Mouse (Mus musculus) cerebellum, postnatal 4 days (tissue): ENCODE data around the gene Trpv4.

Experiments
- DNase-seq, 2 experiments: peaks; one replicate each; pipeline ENCODE4 v3.0.0; 2022; ENCODE audit warnings: low spot score in 2 of 2, mixed read lengths in 1 of 2

Gene Trpv4

GRCm38 (mm10) chr5:114590043-114590913 is 67.9 kb downstream of the Trpv4 start:
- no peak for DNase-seq

GRCm38 (mm10) chr5:114589454-114589853 is 68.8 kb downstream of the Trpv4 start:
- DNase-seq = no peak

- DNase-seq = no peak
Measured at GRCm38 (mm10) chr5:114589026-114589425, 69.2 kb downstream of the Trpv4 start.

- no peak for DNase-seq
Measured at GRCm38 (mm10) chr5:114588416-114588815, 69.8 kb downstream of the Trpv4 start.

GRCm38 (mm10) chr5:114587908-114588307 is 70.3 kb downstream of the Trpv4 start:
- DNase-seq = no peak

GRCm38 (mm10) chr5:114585682-114586081 is 72.5 kb downstream of the Trpv4 start:
- no peak for DNase-seq

GRCm38 (mm10) chr5:114584293-114585104 is 73.7 kb downstream of the Trpv4 start:
- no peak for DNase-seq

GRCm38 (mm10) chr5:114583490-114584175 is 74.6 kb downstream of the Trpv4 start:
- no peak for DNase-seq

GRCm38 (mm10) chr5:114583046-114583445 is 75.2 kb downstream of the Trpv4 start:
- DNase-seq = no peak

- DNase-seq = peak in 1 of 2 experiments; percentile 58
Measured at GRCm38 (mm10) chr5:114581486-114581885, 76.7 kb downstream of the Trpv4 start.

- DNase-seq = no peak
Measured at GRCm38 (mm10) chr5:114579714-114580357, 78.4 kb downstream of the Trpv4 start.

- no peak for DNase-seq
Measured at GRCm38 (mm10) chr5:114578361-114578760, 79.9 kb downstream of the Trpv4 start.

- DNase-seq = no peak
Measured at GRCm38 (mm10) chr5:114575986-114576605, 82.1 kb downstream of the Trpv4 start.

GRCm38 (mm10) chr5:114575530-114575929 is 82.7 kb downstream of the Trpv4 start:
- DNase-seq = peak in 1 of 2 experiments; percentile 56

GRCm38 (mm10) chr5:114575010-114575409 is 83.2 kb downstream of the Trpv4 start:
- no peak for DNase-seq

- no peak for DNase-seq
Measured at GRCm38 (mm10) chr5:114573920-114574628, 84.1 kb downstream of the Trpv4 start.

GRCm38 (mm10) chr5:114572997-114573396 is 85.2 kb downstream of the Trpv4 start:
- no peak for DNase-seq
